Mouse (Mus musculus) bone marrow, adult 2 months (tissue): ENCODE results near the gene Zdhhc9.
A peak's percentile ranks its signal among the peaks of the same experiment; 100 is the strongest.

Source experiments
- CTCF ChIP-seq: fragments of 200-500 bp; IDR thresholded peaks from 2 replicates; pipeline ENCODE4 v1.5.1; 2011; ENCODE audit warnings: low read length, control low read depth; ENCODE audit not compliant: control insufficient read depth, insufficient read depth
- POLR2A ChIP-seq: fragments of 200-500 bp; IDR thresholded peaks from 2 replicates; pipeline ENCODE4 v1.6.1; 2011; ENCODE audit warnings: low read depth, mild to moderate bottlenecking, control low read depth, low read length, borderline replicate concordance; ENCODE audit not compliant: control insufficient read depth

DNA sequence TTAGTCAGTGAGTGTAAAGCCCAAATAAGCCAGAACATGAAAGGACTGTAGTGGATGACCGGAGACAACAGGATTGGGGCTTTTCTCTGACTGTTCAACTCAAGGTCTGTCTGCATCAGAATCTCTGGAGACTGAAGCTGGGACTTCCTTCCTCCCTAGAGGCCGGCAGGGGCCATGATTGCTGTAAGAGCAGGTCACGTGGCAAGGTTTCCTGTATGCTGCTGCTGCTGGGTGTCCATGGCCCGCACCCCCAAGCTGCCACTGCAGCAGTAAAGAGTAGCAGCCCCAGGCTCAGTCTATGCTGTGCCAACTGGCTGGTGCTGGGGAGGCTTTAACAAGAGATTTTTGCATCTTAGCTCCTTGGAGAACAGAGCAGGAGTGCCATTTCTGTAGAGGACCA, 62.4 kb downstream of the Zdhhc9 start, which contains the start of gene Sash3:
- TF ChIP-seq POLR2A (peak; percentile 83; the same call in 1 of the 2 replicates), CTCF (no peak)
